Mouse (Mus musculus): ENCODE measurements around the gene Fthl17a. TPM values are rescaled to one million over a fixed set of nuclear protein-coding genes. Genes with fewer than 3 reads are reported as not detected.

Fthl17a gene
- not detected in 2 replicates for polyA plus RNA-seq (2015; fragmentation: Nextera tagmentation; extraction: Ambion mirVana)

DNA sequence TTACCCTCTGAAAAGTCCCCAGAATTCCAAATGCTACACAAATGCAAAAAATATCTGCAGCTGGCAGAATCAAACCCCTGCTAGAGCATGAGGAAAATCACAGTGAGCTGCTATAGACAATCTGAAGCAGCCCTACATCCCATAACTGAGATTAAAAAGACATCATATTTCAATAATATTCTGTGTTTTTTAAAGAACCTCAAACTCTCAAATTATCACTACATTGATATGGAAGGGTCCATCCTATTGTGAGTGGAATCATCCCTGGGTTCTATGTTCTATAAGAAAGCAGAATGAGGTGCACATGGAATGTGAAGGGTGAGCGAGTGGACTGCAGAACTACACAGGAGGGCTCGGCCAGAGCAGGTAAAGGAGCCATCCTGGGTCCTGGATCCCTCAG lies at the start of gene Fthl17a:
TSS of gene Fthl17a (plus strand) at position 301 of the 400 bp plus-strand sequence.
- Histone ChIP-seq H3K36me3 (no peaks in the 10 kb centered on the region), H3K4me2 (no peak within 1 kb of the TSS), H3K27me3 (replicated peaks) (no peaks in the 10 kb centered on the region), H3K4me1 (no peaks in the 10 kb centered on the region), H3K27ac (no peak within 1 kb of the TSS), H3K9me3 (no peaks in the 10 kb centered on the region), H3K9ac (no peak within 1 kb of the TSS), H3K4me3 (replicated peaks) (no peak within 1 kb of the TSS)
- WGBS, result 78% methylated on average over 2 of the region's 2 CpGs
- no peak for ATAC-seq (ENCODE audit: insufficient read depth, low FRiP score, low read depth)

DNA sequence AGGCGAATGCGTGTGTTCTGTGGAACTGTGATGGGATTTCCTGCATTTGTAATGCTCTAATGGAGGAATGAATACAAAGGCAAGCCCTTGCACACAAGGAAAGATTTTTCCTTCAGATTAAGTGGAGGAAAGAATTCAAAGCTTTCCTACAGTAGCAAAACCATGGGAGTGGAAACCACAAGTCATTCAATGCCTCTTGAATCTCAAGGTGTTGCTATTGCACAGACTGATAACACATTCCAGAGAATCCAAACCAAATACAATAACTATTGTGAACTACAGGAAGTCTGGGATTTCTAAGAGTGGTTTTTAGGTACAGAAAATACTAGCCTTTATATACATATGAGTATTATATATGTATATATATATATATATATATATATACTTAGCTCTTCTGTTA lies 42.5 kb upstream of the Fthl17a start:
- Histone ChIP-seq H3K27me3 (replicated peaks) (no peaks in the 10 kb centered on the region), H3K27ac (no peak overlapping the region), H3K9me3 (no peaks in the 10 kb centered on the region), H3K9ac (no peak overlapping the region), H3K36me3 (no peaks in the 10 kb centered on the region), H3K4me3 (replicated peaks) (no peak overlapping the region), H3K4me1 (no peaks in the 10 kb centered on the region), H3K4me2 (no peak overlapping the region)
- no peak for ATAC-seq (ENCODE audit: insufficient read depth, low FRiP score, low read depth)
- 89% methylated on average over 2 of the region's 2 CpGs for WGBS

DNA sequence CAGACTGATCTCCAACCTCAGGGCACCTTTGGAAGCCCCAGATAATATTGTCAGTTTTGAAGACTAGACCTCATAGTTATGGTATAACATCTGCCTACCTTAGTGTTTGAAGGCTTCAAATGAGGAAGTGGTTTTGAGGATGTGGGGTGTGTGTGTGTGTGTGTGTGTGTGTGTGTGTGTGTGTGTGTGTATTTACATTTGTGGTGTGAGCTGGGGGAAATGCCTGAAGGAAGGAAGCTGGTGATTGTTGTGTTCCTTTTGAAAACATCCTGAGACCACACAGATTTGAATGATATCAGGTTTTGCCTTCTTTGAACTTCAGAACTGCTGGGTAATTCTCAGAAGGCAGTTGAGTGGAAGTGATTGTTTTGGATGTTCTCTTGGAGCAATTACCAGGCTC lies 22.6 kb upstream of the Fthl17a start:
- Histone ChIP-seq H3K9me3 (no peaks in the 10 kb centered on the region), H3K27me3 (replicated peaks) (no peaks in the 10 kb centered on the region), H3K4me3 (replicated peaks) (no peak overlapping the region), H3K4me1 (no peaks in the 10 kb centered on the region), H3K36me3 (no peaks in the 10 kb centered on the region), H3K27ac (no peak overlapping the region), H3K4me2 (no peak overlapping the region), H3K9ac (no peak overlapping the region)
- no peak for ATAC-seq (ENCODE audit: insufficient read depth, low FRiP score, low read depth)

DNA sequence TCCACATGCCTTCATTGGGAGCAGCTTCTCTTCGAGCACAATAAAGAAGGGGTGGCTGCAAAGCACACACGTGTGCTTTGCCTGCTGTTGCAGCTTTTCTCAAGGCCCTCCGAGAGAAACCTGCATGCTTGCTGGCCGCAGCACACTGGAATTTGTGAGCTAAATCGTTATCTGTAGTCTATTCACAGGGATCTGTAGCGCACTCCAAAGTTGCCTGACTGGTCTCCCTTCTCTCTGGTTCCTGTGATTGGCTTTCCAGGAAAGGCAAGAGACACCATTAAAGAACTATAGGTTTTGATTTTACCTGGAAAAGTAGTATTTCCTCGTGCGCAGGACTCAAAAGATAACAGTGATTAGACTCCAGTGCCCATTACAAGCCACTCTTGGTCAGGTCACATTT lies 22.3 kb downstream of the Fthl17a start:
- H3K36me3 ChIP-seq, result no peaks in the 10 kb centered on the region
- H3K4me3 ChIP-seq (replicated peaks), result no peak overlapping the region
- peak; percentile 53; the same call in 1 of the 2 replicates for ATAC-seq (ENCODE audit: insufficient read depth, low FRiP score, low read depth)
- H3K4me2 ChIP-seq, result no peak overlapping the region
- no peak overlapping the region for H3K9ac ChIP-seq
- no peak overlapping the region for H3K27ac ChIP-seq
- no peaks in the 10 kb centered on the region for H3K27me3 ChIP-seq (replicated peaks)
- H3K9me3 ChIP-seq, result no peaks in the 10 kb centered on the region
- H3K4me1 ChIP-seq, result no peaks in the 10 kb centered on the region
- WGBS, result 56% methylated on average over 8 of the region's 8 CpGs

DNA sequence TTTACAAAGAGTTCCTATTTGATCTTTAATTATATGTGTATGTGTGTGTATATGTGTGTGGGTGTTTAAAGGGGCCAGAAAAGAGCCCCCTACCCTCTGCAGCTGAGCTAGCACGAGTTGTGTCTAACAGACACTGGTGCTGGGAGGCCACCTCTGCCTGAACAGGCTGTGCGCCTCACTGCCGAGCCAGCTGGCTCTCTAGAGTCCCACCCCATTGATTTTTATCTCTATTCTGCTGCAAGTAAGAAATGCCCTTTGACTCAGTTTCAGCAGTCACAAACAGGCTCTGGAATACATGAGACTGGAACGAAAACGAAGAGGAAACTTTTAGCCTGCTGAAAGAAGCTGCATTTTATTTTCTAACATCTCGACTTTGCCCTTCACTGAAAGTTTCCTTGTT lies 22.8 kb downstream of the Fthl17a start:
- no peaks in the 10 kb centered on the region for H3K9me3 ChIP-seq
- H3K4me3 ChIP-seq (replicated peaks), result no peak overlapping the region
- 52% methylated on average over 6 of the region's 6 CpGs for WGBS
- H3K4me1 ChIP-seq, result no peaks in the 10 kb centered on the region
- no peaks in the 10 kb centered on the region for H3K27me3 ChIP-seq (replicated peaks)
- no peaks in the 10 kb centered on the region for H3K36me3 ChIP-seq
- no peak overlapping the region for H3K27ac ChIP-seq
- H3K9ac ChIP-seq, result no peak overlapping the region
- no peak for ATAC-seq (ENCODE audit: insufficient read depth, low FRiP score, low read depth)
- H3K4me2 ChIP-seq, result 0 out of 2 replicates have a peak overlapping the region, but pooled peaks have one; percentile 10

DNA sequence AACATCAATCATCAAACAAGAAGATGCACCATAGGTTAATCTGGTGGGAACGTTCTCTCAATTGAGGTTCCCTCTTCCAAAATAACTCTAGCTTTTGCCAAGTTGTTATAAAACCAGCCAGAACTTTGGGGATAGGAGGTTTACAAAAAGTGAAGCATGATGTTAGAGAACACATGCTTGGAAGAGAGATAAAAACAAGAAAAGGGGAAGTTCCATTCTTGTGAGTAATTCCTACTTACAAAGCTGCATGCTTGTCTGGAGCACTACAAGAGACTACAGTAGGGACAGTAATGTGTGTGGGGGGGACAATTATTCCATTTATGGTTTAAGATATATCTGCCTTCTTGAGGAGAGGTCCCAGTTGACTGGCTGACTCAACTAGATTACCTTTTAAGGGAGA lies 40.4 kb downstream of the Fthl17a start:
- no peaks in the 10 kb centered on the region for H3K9me3 ChIP-seq
- no peak overlapping the region for H3K9ac ChIP-seq
- H3K4me1 ChIP-seq, result no peaks in the 10 kb centered on the region
- no peaks in the 10 kb centered on the region for H3K36me3 ChIP-seq
- H3K4me3 ChIP-seq (replicated peaks), result no peak overlapping the region
- no peak overlapping the region for H3K27ac ChIP-seq
- no peak for ATAC-seq (ENCODE audit: insufficient read depth, low FRiP score, low read depth)
- H3K27me3 ChIP-seq (replicated peaks), result no peaks in the 10 kb centered on the region
- 71% methylated on average over 1 of the region's 1 CpGs for WGBS
- H3K4me2 ChIP-seq, result no peak overlapping the region

DNA sequence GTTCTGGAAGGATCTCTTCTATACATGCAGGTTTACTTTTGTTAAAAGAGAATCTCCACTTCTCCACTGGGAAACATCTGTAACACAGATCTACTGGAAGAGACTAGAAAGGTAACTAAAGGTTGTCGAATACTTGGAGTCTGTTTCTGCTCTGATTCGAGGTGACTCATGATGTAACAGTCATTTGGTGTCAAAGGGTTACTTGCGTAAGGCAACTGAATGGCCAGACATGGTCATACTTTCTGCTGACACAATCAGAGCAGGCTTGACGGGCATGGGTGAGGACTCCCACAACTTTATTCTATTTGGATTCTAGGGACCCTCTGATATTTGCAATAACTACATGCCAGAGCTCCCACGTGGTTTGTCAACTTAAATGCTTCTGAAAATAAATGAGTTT lies 43.3 kb downstream of the Fthl17a start:
- no peaks in the 10 kb centered on the region for H3K9me3 ChIP-seq
- H3K4me2 ChIP-seq, result no peak overlapping the region
- H3K4me3 ChIP-seq (replicated peaks), result no peak overlapping the region
- WGBS, result 63% methylated on average over 5 of the region's 5 CpGs
- no peak overlapping the region for H3K9ac ChIP-seq
- H3K27me3 ChIP-seq (replicated peaks), result no peaks in the 10 kb centered on the region
- no peaks in the 10 kb centered on the region for H3K4me1 ChIP-seq
- no peaks in the 10 kb centered on the region for H3K36me3 ChIP-seq
- ATAC-seq (ENCODE audit: insufficient read depth, low FRiP score, low read depth), result no peak
- H3K27ac ChIP-seq, result no peak overlapping the region

DNA sequence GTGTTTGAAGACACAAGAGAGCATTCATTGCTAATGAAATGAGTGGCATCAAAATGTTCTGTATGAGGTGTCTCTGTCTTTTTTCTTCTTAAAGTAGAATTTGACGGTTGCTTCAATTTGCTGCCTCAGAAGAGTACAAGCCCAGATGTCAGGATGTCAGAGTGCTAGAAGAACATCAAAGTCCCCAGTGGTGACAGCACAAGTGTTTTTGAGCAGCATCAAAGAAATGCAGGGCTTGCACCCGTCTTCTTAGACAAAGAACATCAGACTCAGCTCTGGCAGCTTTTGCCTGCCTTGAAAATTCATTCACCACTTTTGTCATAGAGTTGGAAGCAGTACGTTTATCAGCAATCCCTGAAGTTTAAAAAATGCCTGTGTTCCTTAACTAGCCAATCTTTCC lies 44.5 kb downstream of the Fthl17a start:
- ATAC-seq (ENCODE audit: insufficient read depth, low FRiP score, low read depth), result no peak
- Histone ChIP-seq H3K4me1 (no peaks in the 10 kb centered on the region), H3K27ac (no peak overlapping the region), H3K4me2 (no peak overlapping the region), H3K9me3 (no peaks in the 10 kb centered on the region), H3K4me3 (replicated peaks) (no peak overlapping the region), H3K27me3 (replicated peaks) (no peaks in the 10 kb centered on the region), H3K9ac (no peak overlapping the region), H3K36me3 (no peaks in the 10 kb centered on the region)
- 61% methylated on average over 3 of the region's 3 CpGs for WGBS

DNA sequence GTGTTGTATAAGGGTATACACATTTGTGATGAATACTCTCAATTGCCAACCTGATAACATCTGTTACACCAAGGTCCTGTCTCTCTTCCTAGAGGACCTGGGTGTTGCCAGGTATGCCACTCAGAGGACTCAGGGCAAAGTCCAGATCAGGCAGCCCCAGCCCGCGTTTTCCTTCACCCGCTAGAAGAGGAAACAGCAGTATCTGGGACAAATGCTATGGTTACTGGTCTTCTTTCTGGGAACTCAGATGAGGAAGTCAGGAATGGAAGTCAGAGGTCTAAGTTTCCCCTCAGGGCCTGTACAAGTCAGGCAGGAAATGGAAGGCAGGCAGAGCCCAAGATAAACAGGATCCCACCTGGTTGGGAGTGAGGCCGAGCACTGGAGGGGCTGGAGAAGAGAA lies 55.2 kb downstream of the Fthl17a start:
- Histone ChIP-seq H3K9me3 (no peaks in the 10 kb centered on the region), H3K4me1 (no peaks in the 10 kb centered on the region), H3K4me2 (no peak overlapping the region), H3K9ac (no peak overlapping the region), H3K4me3 (replicated peaks) (no peak overlapping the region), H3K27me3 (replicated peaks) (no peaks in the 10 kb centered on the region), H3K27ac (no peak overlapping the region), H3K36me3 (no peaks in the 10 kb centered on the region)
- ATAC-seq (ENCODE audit: insufficient read depth, low FRiP score, low read depth), result no peak
- WGBS, result 73% methylated on average over 4 of the region's 4 CpGs

DNA sequence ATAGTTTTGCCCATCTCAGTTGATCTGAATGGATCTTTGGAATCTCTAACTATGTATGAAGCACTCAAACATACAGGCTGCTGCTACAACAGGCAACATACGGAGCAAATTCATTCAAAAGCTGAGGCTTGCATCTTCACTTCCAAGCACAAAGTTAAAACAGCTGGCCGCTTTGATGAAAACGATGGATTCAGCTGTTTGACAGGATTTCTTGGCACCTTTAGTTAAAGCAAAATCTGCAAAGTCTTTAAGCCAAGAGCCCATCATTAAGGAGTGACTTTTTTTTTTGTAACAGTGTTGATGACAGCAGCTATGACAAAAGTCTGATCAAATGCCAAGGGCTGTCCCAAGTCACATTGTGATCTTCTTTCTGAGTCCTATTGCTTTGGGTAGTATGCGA lies 69.1 kb downstream of the Fthl17a start:
- Histone ChIP-seq H3K9ac (no peak overlapping the region), H3K9me3 (no peaks in the 10 kb centered on the region), H3K27me3 (replicated peaks) (no peaks in the 10 kb centered on the region), H3K4me2 (no peak overlapping the region), H3K4me3 (replicated peaks) (no peak overlapping the region), H3K36me3 (no peaks in the 10 kb centered on the region), H3K27ac (no peak overlapping the region), H3K4me1 (no peaks in the 10 kb centered on the region)
- 63% methylated on average over 4 of the region's 4 CpGs for WGBS
- ATAC-seq (ENCODE audit: insufficient read depth, low FRiP score, low read depth), result no peak

DNA sequence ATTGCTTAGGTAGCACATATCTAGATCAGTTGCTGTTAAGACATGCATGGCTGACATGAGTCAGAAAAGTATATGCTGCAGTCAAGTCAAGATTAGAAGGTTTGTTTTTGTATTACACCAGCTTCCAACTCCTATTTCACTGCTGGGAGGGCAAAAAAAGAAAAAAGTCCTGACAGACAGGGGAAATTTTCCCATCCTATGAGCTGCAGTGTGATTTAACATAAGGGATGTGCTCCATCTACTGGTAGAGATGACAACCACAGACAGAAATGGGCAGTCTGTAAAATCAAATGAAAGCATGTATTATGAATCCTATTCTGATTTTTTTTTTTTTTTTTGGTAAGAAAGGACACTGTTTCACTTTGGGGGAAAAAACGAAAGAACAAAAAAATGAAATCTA lies 69.7 kb downstream of the Fthl17a start:
- WGBS, result 35% methylated on average over 1 of the region's 1 CpGs
- H3K36me3 ChIP-seq, result no peaks in the 10 kb centered on the region
- no peak overlapping the region for H3K4me3 ChIP-seq (replicated peaks)
- H3K27me3 ChIP-seq (replicated peaks), result no peaks in the 10 kb centered on the region
- H3K9me3 ChIP-seq, result no peaks in the 10 kb centered on the region
- no peak overlapping the region for H3K9ac ChIP-seq
- no peak overlapping the region for H3K4me2 ChIP-seq
- H3K27ac ChIP-seq, result no peak overlapping the region
- H3K4me1 ChIP-seq, result no peaks in the 10 kb centered on the region
- ATAC-seq (ENCODE audit: insufficient read depth, low FRiP score, low read depth), result no peak

Data from stomach, embryonic 15.5 days (tissue).